Mouse (Mus musculus) cerebellum, adult 2 months (tissue): ENCODE measurements around the gene Spats2.

Experiments
- CTCF ChIP-seq: fragments of 200-500 bp; IDR thresholded peaks from 2 replicates; pipeline ENCODE4 v1.5.1; 2011; ENCODE audit warnings: low read depth, mild to moderate bottlenecking, control low read depth, low read length, moderate library complexity, borderline replicate concordance; ENCODE audit not compliant: insufficient read depth
- POLR2A ChIP-seq: fragments of 200-500 bp; IDR thresholded peaks from 2 replicates; pipeline ENCODE4 v1.6.1; 2011; ENCODE audit warnings: low read length, control low read depth, borderline replicate concordance; ENCODE audit not compliant: insufficient read depth

DNA sequence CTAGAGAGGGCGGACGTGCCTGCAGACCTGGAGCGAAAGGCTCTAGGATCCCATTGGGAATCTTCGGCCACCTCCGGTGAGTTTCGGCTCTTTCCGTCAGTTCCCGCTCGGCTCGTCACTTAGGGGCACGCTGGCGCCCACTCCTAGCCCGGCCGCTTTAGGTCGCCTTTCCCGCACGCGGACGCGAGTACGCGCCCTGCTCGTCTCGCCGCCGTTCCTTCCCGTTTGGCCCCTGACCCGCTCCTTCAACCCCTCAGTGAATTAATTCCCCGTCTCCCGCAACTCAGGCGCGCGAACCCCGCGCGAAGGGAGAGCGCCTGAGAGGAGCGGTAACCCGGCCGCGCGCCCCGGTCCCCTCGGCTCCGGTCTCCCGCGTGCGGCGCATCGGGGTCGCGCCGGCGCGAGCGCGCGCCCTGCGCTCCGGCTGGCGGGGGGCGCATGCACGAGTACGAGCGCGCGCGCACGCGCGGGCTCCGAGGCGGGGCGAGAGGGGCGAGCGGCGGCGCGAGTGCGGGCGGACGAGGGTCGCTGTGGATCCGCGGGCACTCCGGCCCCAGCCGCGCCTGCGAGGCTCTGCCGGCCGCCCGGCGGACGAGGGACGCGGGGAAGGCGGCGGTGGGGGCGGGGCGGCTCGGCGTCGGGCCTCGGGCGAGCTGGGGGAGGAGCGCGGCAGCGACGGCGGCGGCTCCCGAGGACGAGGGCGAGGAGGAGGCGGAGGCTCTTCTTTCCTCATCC lies 532 bp downstream of the Spats2 start:
- TF ChIP-seq CTCF (no peak), POLR2A (peak; percentile 41; the same call in 1 of the 2 replicates)
